Mouse (Mus musculus) kidney, embryonic 14.5 days (tissue): ENCODE results near the gene Trpm4. TPM values are rescaled to one million over a fixed set of nuclear protein-coding genes. Genes with fewer than 3 reads are reported as not detected.

ENCODE experiments used
- ATAC-seq: fragments of 200-750 bp; cut with Nextera tagmentation; 2 replicates; pipeline ENCODE4 v1.8.0; 2017; ENCODE audit warnings: moderate number of reproducible peaks, mild to moderate bottlenecking, moderate TSS enrichment, moderate library complexity; ENCODE audit not compliant: low FRiP score, low TSS enrichment
- H3K27ac ChIP-seq: fragments of 300-500 bp; sonication (generic); 2 replicates; pipeline ENCODE4 v1.5.1; 2014; ENCODE audit warnings: low read depth, mild to moderate bottlenecking, low read length, moderate library complexity, mixed read lengths
- H3K27me3 ChIP-seq: fragments of 300-500 bp; sonication (generic); 2 replicates; pipeline ENCODE4 v1.6.1; 2014; ENCODE audit warnings: mild to moderate bottlenecking, low read length; ENCODE audit not compliant: control insufficient read depth, insufficient read depth
- H3K36me3 ChIP-seq: fragments of 300-500 bp; sonication (generic); 2 replicates; pipeline ENCODE4 v1.6.1; 2014; ENCODE audit warnings: low read length, mixed read lengths; ENCODE audit not compliant: control insufficient read depth, insufficient read depth
- H3K4me1 ChIP-seq: fragments of 300-500 bp; sonication (generic); 2 replicates; pipeline ENCODE4 v1.6.1; 2014; ENCODE audit warnings: low read length, mixed read lengths; ENCODE audit not compliant: control insufficient read depth, insufficient read depth
- H3K4me2 ChIP-seq: fragments of 300-500 bp; sonication (generic); replicated peaks from 2 replicates; pipeline ENCODE4 v1.6.1; 2014; ENCODE audit warnings: low read depth, mild to moderate bottlenecking, low read length
- H3K4me3 ChIP-seq: fragments of 300-500 bp; sonication (generic); 2 replicates; pipeline ENCODE4 v1.5.1; 2014; ENCODE audit warnings: mild to moderate bottlenecking, low read length
- H3K9ac ChIP-seq: fragments of 300-500 bp; sonication (generic); 2 replicates; pipeline ENCODE4 v1.6.1; 2014; ENCODE audit warnings: low read depth, mild to moderate bottlenecking, low read length, moderate library complexity
- H3K9me3 ChIP-seq: fragments of 300-500 bp; sonication (generic); 2 replicates; pipeline ENCODE4 v1.6.1; 2016; ENCODE audit warnings: low read length; ENCODE audit not compliant: control insufficient read depth
- WGBS: fragments of 180-500 bp; shearing (Covaris S2); extraction: QIAGEN DNeasy Blood & Tissue Kit; methylation state at CpG from one replicate; pipeline ENCODE4 v1.1.7; 2014; 5-methylcytosine and 5-hydroxymethylcytosine counted together
- polyA plus RNA-seq: library from polyadenylated mRNA; unstranded; fragments of >200 nt; fragmentation: Nextera tagmentation; extraction: Ambion mirVana; gene quantifications from 2 replicates; pipeline ENCODE4 v1.2.1, GENCODE M21; 2014

Gene Trpm4
- polyA plus RNA-seq, 1 experiment from 2014 or later: 11.3 TPM

DNA sequence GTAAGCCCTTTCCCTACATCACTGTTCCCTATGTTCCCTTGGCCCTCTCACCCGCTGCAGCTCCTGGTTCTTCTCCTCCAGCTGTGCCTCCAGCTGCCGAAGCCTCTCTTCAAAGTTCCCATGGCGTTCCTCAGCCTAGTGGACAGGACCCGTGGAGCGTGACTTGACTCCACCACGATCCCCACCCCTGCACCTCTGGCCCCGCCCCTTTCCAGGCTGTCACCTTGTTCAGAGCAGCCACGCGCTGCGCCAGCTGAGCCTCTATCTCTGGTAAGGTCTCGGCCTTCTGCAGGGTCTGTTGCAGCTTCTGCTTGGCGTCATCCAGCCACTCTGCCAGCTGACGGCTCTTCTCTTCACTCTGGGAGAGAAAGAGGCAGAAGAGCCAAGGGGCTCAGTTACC is 22.5 kb upstream of the Trpm4 start:
- ATAC-seq: no peak
- Histone ChIP-seq H3K27me3 (peaks cover 13% of the 10 kb centered on the region), H3K9me3 (no peaks in the 10 kb centered on the region), H3K36me3 (no peaks in the 10 kb centered on the region), H3K27ac (no peak overlapping the region), H3K4me1 (no peaks in the 10 kb centered on the region), H3K4me2 (no peak overlapping the region), H3K4me3 (no peak overlapping the region), H3K9ac (no peak overlapping the region)
- 33% methylated on average over 13 of the region's 13 CpGs for WGBS

DNA sequence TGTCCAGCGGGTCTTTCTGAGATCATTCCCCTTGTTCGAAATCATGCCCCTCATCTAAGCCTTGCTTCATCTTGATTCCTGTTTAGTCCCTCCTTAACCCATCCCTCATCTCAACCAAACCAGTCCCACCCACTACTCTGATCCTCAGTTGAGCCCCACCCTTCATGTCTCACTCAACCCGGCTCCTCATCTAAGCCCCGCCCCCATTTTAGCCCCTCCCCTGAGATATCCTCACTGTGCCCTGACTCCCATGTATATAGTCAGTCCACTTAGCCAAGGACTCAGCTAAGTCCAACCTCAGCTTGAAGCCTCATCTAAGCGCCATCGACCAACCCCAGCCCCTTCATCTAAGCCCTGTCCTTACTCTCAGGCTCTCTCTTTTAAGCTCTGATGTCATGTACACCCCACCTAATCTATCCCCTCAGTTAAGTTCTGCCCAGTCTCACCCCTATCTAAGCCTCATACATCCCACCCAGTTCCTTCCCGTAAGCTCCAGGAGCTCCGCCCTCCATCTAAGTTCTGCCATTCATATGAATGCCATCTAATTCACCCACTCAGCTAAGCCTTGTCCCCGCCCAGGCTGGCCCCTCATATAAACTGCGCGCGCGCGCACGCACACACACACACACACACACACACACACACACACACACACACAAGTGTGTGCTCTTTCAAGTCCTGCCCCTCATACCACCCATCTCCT is 21.9 kb upstream of the Trpm4 start:
- ATAC-seq: 0 out of 2 replicates have a peak, but pooled peaks have one; percentile 19
- Histone ChIP-seq H3K36me3 (no peaks in the 10 kb centered on the region), H3K4me2 (no peak overlapping the region), H3K4me3 (no peak overlapping the region), H3K9ac (no peak overlapping the region), H3K9me3 (no peaks in the 10 kb centered on the region), H3K4me1 (no peaks in the 10 kb centered on the region), H3K27ac (no peak overlapping the region), H3K27me3 (peaks cover 7% of the 10 kb centered on the region; the same call in 1 of the 2 replicates)
- 75% methylated on average over 15 of the region's 15 CpGs for WGBS

DNA sequence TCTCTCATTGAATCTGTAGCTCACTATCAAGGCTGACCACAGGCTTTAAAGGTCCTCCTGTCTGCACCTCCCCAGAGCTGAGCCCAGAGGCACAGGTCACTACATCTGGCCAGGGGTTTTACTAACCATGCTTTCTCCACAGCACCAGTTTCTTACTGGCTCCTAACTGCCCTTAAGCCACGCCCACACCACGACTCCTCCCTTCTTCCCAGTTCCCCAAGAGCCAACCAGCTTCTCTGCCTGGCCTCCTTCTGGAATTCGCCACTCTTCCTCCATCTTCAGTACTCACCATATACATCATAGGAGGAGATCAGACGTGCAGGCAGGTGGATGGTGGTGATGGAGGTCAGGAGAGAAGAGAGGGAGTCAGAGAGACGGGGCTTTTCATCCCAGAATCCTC is 19.5 kb upstream of the Trpm4 start:
- Histone ChIP-seq H3K4me2 (no peak overlapping the region), H3K9ac (no peak overlapping the region), H3K9me3 (no peaks in the 10 kb centered on the region), H3K27me3 (no peaks in the 10 kb centered on the region), H3K4me3 (no peak overlapping the region), H3K4me1 (no peaks in the 10 kb centered on the region), H3K27ac (no peak overlapping the region), H3K36me3 (no peaks in the 10 kb centered on the region)
- 23% methylated on average over 5 of the region's 5 CpGs for WGBS
- no peak for ATAC-seq

DNA sequence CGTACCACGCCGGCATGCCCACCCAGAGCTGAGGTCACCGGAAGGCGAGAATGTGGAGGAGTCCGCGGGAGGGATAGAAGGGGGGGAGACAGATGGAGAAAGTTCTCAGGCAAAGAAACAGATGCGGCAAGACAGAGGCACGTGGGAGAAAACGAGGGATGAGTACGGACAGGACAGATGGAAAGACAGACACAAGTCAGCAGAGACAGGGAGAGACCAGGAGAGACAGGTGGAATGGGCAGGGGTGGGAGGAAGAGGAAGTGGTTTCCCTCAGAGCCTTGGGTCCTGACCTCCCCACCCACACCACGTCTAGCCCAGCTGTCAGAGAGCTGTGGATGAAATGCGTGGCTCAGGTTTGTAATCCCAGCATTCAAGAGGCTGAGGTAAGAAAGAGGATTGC is 13.3 kb upstream of the Trpm4 start:
- Histone ChIP-seq H3K9me3 (no peaks in the 10 kb centered on the region), H3K9ac (no peak overlapping the region), H3K4me1 (no peaks in the 10 kb centered on the region), H3K4me3 (no peak overlapping the region), H3K36me3 (no peaks in the 10 kb centered on the region), H3K27me3 (no peaks in the 10 kb centered on the region; the same call in 1 of the 2 replicates), H3K27ac (no peak overlapping the region), H3K4me2 (no peak overlapping the region)
- WGBS: 70% methylated on average over 13 of the region's 13 CpGs
- ATAC-seq: no peak

DNA sequence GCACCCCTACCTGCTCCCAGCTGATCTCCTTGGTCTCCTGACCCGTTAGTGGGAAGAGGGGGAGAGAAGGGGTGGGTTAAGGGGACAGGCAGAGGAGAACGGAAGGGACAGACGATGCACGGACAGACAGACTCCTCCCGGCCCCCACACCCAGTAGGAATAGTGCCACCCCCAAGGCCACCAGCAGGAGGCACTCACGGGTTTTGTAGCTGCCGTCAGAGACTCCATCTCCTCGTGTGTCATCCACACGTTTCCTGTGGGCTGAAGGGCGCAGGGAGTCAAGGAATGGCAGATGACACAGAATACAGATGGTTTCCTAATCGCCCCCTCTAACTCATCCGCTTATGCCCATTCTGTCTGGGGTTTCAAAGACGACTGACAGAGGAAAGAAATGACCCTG is 10.0 kb upstream of the Trpm4 start:
- peaks cover 23% of the 10 kb centered on the region for H3K4me1 ChIP-seq
- H3K9me3 ChIP-seq: no peaks in the 10 kb centered on the region
- no peak for ATAC-seq
- no peak overlapping the region for H3K4me3 ChIP-seq
- no peaks in the 10 kb centered on the region; the same call in 1 of the 2 replicates for H3K27me3 ChIP-seq
- no peaks in the 10 kb centered on the region for H3K36me3 ChIP-seq
- 21% methylated on average over 13 of the region's 13 CpGs for whole genome bisulfite sequencing
- H3K4me2 ChIP-seq: no peak overlapping the region
- no peak overlapping the region for H3K9ac ChIP-seq
- no peak overlapping the region for H3K27ac ChIP-seq

DNA sequence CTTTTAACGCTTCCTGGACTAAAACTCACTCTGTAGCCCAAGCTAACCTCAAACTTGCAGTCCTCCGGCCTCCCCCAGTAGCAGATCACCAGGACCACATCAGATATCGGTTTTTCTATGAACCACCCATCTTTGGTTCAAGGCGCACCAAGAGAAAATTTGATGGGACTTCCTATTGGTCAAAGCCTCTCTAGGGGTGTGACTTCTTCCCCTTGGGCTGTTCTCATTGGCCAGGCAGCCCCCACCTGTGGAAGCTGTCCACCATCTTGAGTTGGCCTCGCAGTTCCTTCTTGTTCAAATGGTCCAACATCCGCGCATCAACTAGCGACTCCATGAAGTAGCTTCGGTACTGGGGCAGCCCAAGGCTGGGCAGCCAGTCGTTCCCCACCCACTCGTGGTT is 8.5 kb upstream of the Trpm4 start:
- Histone ChIP-seq H3K4me2 (no peak overlapping the region), H3K9ac (no peak overlapping the region), H3K36me3 (no peaks in the 10 kb centered on the region), H3K4me3 (no peak overlapping the region), H3K4me1 (peaks cover 34% of the 10 kb centered on the region), H3K27ac (no peak overlapping the region), H3K9me3 (no peaks in the 10 kb centered on the region), H3K27me3 (peaks cover 4% of the 10 kb centered on the region)
- 92% methylated on average over 11 of the region's 11 CpGs for WGBS
- ATAC-seq: no peak

DNA sequence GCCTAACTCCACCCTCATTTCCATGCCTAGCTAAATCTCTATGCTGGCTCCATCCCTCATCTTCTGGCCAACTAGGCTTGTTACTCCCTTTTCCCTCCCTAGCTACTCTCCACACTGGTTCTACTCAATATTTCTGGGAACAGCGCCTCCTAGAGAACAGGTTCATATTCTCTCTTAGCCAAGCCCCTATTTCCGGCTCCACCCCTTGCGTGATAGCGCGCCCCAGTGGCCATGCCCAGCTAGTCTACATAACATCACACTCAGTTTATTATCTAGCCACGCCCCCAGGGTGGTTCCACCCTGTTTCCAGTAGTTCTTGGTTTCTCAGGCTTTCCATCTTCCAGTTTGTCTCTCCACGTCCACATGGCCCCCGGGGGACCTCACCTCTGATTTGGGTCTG is 7.7 kb upstream of the Trpm4 start:
- no peaks in the 10 kb centered on the region for H3K9me3 ChIP-seq
- peaks cover 4% of the 10 kb centered on the region for H3K27me3 ChIP-seq
- peak; percentile 22 for ATAC-seq
- H3K27ac ChIP-seq: peak overlapping the region; percentile 56
- peak overlapping the region; percentile 93 for H3K4me2 ChIP-seq
- peak overlapping the region; percentile 51; the same call in 1 of the 2 replicates for H3K4me3 ChIP-seq
- no peak overlapping the region for H3K9ac ChIP-seq
- no peaks in the 10 kb centered on the region for H3K36me3 ChIP-seq
- WGBS: 5% methylated on average over 8 of the region's 8 CpGs
- peaks cover 34% of the 10 kb centered on the region for H3K4me1 ChIP-seq

DNA sequence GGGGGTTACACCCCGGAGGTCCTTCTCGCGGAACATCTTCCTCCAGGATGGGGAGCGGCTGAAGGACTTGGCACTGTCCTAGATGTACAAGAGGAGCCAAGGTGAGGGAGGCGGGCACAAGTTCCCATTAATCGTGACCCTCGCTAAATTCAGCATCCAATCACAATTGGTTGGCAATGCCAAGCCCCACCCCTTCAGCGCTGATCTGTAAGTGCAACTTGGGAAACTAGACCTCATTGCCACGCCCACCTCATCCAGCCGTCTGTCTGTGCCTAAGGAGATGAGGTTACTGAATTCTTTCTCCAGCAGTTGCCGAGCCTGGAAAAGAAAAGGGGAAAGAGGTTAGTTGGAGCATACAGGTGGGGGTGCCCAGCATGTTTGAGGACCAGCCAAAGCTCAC is 7.1 kb upstream of the Trpm4 start:
- ATAC-seq: no peak
- peaks cover 4% of the 10 kb centered on the region for H3K27me3 ChIP-seq
- H3K27ac ChIP-seq: peak overlapping the region; percentile 56
- H3K36me3 ChIP-seq: no peaks in the 10 kb centered on the region
- H3K4me2 ChIP-seq: peak overlapping the region; percentile 93
- peak overlapping the region; percentile 51 for H3K4me3 ChIP-seq
- H3K9ac ChIP-seq: peak overlapping the region; percentile 59; the same call in 1 of the 2 replicates
- H3K9me3 ChIP-seq: no peaks in the 10 kb centered on the region
- WGBS: under 1% methylated on average over 11 of the region's 11 CpGs
- peaks cover 34% of the 10 kb centered on the region for H3K4me1 ChIP-seq

DNA sequence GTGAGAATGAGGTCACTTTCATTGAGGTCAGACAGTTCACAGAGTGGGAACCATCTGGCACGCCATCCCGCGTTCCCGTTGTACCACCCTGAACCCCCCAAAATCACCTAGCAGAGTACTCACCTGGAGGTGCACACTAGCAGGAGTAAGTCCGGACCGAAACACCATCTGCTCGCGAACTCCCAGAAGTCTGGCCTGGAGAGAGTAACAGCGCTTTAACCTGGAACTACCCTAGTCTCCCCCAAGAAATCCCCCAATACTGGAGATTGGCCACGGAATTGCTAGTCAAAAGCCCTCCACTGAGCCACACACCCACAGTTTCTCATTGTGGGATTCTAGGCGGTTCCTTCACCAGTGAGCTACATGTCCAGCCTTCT is 6.5 kb upstream of the Trpm4 start:
- Histone ChIP-seq H3K27ac (peak overlapping the region; percentile 43), H3K4me1 (peaks cover 38% of the 10 kb centered on the region), H3K9ac (peak overlapping the region; percentile 59), H3K4me2 (peak overlapping the region; percentile 93), H3K4me3 (peak overlapping the region; percentile 51), H3K9me3 (no peaks in the 10 kb centered on the region), H3K27me3 (peaks cover 4% of the 10 kb centered on the region), H3K36me3 (no peaks in the 10 kb centered on the region)
- ATAC-seq: no peak
- 3% methylated on average over 11 of the region's 11 CpGs for WGBS
